Mouse (Mus musculus) cortical plate, adult 2 months (tissue): ENCODE data around the gene Plk3.

Source experiments
- CTCF ChIP-seq: fragments of 200-500 bp; IDR thresholded peaks from 2 replicates; pipeline ENCODE4 v1.5.1; 2011; ENCODE audit warnings: mild to moderate bottlenecking, control low read depth, low read length; ENCODE audit not compliant: insufficient read depth; ENCODE audit errors: extremely low read depth
- POLR2A ChIP-seq: fragments of 200-500 bp; IDR thresholded peaks from 2 replicates; pipeline ENCODE4 v1.6.1; 2011; ENCODE audit warnings: mild to moderate bottlenecking, low read length, control low read depth; ENCODE audit not compliant: insufficient read depth; ENCODE audit errors: extremely low read depth

DNA sequence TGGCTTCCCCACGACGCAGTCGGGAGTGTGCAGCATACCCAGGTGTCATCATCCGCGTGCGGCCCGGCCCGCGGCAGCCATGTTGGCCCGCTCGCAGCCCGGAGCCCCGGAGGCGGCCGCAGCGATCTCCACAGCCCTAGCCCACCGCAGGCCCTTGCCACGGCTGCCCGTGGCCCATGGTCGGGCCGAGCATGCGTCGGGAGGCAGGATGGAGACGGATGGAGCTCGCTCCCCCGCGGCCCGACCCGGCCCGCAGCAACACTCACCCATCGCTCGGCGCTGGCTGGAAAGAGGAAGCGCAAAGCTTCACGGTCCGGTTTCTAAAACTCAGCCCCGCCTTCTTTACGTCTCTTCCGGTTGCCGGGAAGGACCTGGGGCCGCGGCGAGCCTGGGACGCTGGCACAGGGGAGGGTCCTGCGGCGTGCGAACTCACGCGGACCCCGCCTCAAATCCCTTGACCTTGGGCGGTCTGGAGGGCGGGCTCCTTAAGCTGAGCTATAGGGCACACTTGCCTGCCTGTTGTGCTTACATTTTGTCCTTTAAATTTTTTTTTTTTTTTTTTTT, 22.1 kb upstream of the Plk3 start, which contains the start of gene Rps8:
- TF ChIP-seq POLR2A: peak; percentile 94
- no peak for TF ChIP-seq CTCF
